7 mouse cellular contexts compared by ENCODE assay signal in genomic region chr8:119824809-119825273, GRCm38 (mm10). TPM values are rescaled to one million over a fixed set of nuclear protein-coding genes. Genes with fewer than 3 reads are reported as not detected.
DNase-seq lines count a peak whose midpoint lies in the region; ATAC-seq and TF ChIP-seq lines count a peak whose summit lies in the region.

No protein-coding gene starts in this region.

- WGBS in intestine, embryonic 16.5 days: 65% methylated on average over 11 of the region's 11 CpGs
- 66% methylated on average over 11 of the region's 11 CpGs for WGBS in liver, embryonic 14.5 days (ENCODE audit: insufficient replicate concordance)
- WGBS in cerebellum, adult 2 months: 64% methylated on average over 11 of the region's 11 CpGs

- no peak for TF ChIP-seq EP300 in liver, embryonic 14.5 days (IDR thresholded peaks at IDR 0.05; ENCODE audit: low read depth)

- no peak overlapping the region; the same call in 1 of the 2 replicates for H3K9ac ChIP-seq in intestine, embryonic 16.5 days (ENCODE audit: low read depth, low read length)
- no peak overlapping the region for H3K9ac ChIP-seq in liver, embryonic 14.5 days (replicated peaks)

- TF ChIP-seq CTCF in liver, embryonic 14.5 days (IDR thresholded peaks at IDR 0.05; ENCODE audit: low read depth): no peak
- no peak for TF ChIP-seq CTCF in cerebellum, adult 2 months (IDR thresholded peaks at IDR 0.05; ENCODE audit: borderline replicate concordance, insufficient read depth, low read depth, low read length)

- peak overlapping the region; percentile 35; the same call in 1 of the 2 replicates for H3K27ac ChIP-seq in intestine, embryonic 16.5 days (ENCODE audit: low read length)
- no peak overlapping the region for H3K27ac ChIP-seq in liver, embryonic 14.5 days
- no peak overlapping the region for H3K27ac ChIP-seq in cerebellum, adult 2 months (ENCODE audit: insufficient read depth, low read length)

- no peak for ATAC-seq in intestine, embryonic 16.5 days
- peak; percentile 17; the same call in 1 of the 2 replicates for ATAC-seq in liver, embryonic 14.5 days (ENCODE audit: insufficient read depth)
- ATAC-seq in erythroid progenitor cell, adult 5-6 weeks (replicated peaks; ENCODE audit: low FRiP score, poor library complexity, severe bottlenecking): no peak
- ATAC-seq in cerebellum, adult (ENCODE audit: insufficient number of reproducible peaks, low FRiP score, low TSS enrichment): no peak

- H3K9me3 ChIP-seq in intestine, embryonic 16.5 days (ENCODE audit: control insufficient read depth, low read length): no peaks in the 10 kb centered on the region
- H3K9me3 ChIP-seq in liver, embryonic 14.5 days (ENCODE audit: control insufficient read depth, low read length): no peaks in the 10 kb centered on the region

- peaks cover 8% of the 10 kb centered on the region for H3K36me3 ChIP-seq in intestine, embryonic 16.5 days (ENCODE audit: control insufficient read depth, insufficient read depth, low read length)
- no peaks in the 10 kb centered on the region for H3K36me3 ChIP-seq in liver, embryonic 14.5 days (replicated peaks; ENCODE audit: control insufficient read depth, insufficient read depth, low read depth)

- no peak overlapping the region for H3K4me2 ChIP-seq in intestine, embryonic 16.5 days (ENCODE audit: low read depth, low read length)
- H3K4me2 ChIP-seq in liver, embryonic 14.5 days (ENCODE audit: low read depth): no peak overlapping the region

- no peak for TF ChIP-seq POLR2A in cerebellum, adult 2 months (IDR thresholded peaks at IDR 0.05; ENCODE audit: borderline replicate concordance, insufficient read depth, low read length)

- no peak overlapping the region for H3K4me3 ChIP-seq in intestine, embryonic 16.5 days (ENCODE audit: low read length)
- no peak overlapping the region for H3K4me3 ChIP-seq in liver, embryonic 14.5 days (ENCODE audit: insufficient read depth in 1 of 2, low read depth in 2 of 2, low read length in 2 of 2)
- no peak overlapping the region for H3K4me3 ChIP-seq in cerebellum, adult 2 months (replicated peaks; ENCODE audit: insufficient read depth, low read depth, low read length)

- peaks cover 44% of the 10 kb centered on the region for H3K4me1 ChIP-seq in intestine, embryonic 16.5 days (ENCODE audit: control insufficient read depth, insufficient read depth, low read length)
- peaks cover 0 to 35% of the 10 kb centered on the region in 2 experiments; a peak in 3 of 4 replicates for H3K4me1 ChIP-seq in liver, embryonic 14.5 days (replicated peaks; ENCODE audit: control insufficient read depth in 2 of 2, insufficient read depth in 2 of 2, low read length in 1 of 2)
- H3K4me1 ChIP-seq in cerebellum, adult 2 months (ENCODE audit: control insufficient read depth, insufficient read depth, low read length): peaks cover 8% of the 10 kb centered on the region

- H3K27me3 ChIP-seq in intestine, embryonic 16.5 days (replicated peaks; ENCODE audit: control insufficient read depth, insufficient read depth, low read length): no peaks in the 10 kb centered on the region
- H3K27me3 ChIP-seq in liver, embryonic 14.5 days (ENCODE audit: control insufficient read depth, insufficient read depth, low read length): no peaks in the 10 kb centered on the region
- H3K27me3 ChIP-seq in cerebellum, adult 2 months (ENCODE audit: control insufficient read depth, insufficient read depth, low read length): no peaks in the 10 kb centered on the region

- DNase-seq in right cerebral cortex, adult 18-20 months: peak; percentile 56
- DNase-seq in right cerebral cortex, postnatal 4 days: no peak
- no peak for DNase-seq in liver, embryonic 14.5 days (ENCODE audit: low read depth in 3 of 3, low spot score in 3 of 3)
- no peak for DNase-seq in cerebellum, adult 2 months

RNA-seq across cellular contexts. Expression of gene Cotl1, which starts 15.5 kb away (rescaled TPM):
- polyA plus RNA-seq in intestine, embryonic 16.5 days (2015; fragmentation: Nextera tagmentation; extraction: Ambion mirVana): 248 and 262 TPM in 2 replicates
- 57.0 and 59.6 TPM in 2 replicates for polyA plus RNA-seq in liver, embryonic 14.5 days (2012; rRNA removed)
- 77.7 and 88.7 TPM in 2 replicates for polyA plus RNA-seq in liver, embryonic 14.5 days (2014; fragmentation: Nextera tagmentation; extraction: Ambion mirVana)
- 149 and 156 TPM in 2 replicates for polyA plus RNA-seq in cerebellum, adult 2 months (2012; rRNA removed)
- 17.2 and 53.0 TPM in 2 replicates for total RNA-seq in erythroid progenitor cell, adult 5-6 weeks (2015; ENCODE audit: low replicate concordance)
- total RNA-seq in erythroid progenitor cell, adult 5-6 weeks (2017; ENCODE audit: low replicate concordance): 60.7 and 71.3 TPM in 2 replicates

RNA-seq across cellular contexts. Expression of gene Klhl36, which starts 37.2 kb away (rescaled TPM):
- 11.5 and 12.2 TPM in 2 replicates for polyA plus RNA-seq in intestine, embryonic 16.5 days (2015; fragmentation: Nextera tagmentation; extraction: Ambion mirVana)
- 2.5 TPM in 2 replicates for polyA plus RNA-seq in liver, embryonic 14.5 days (2012; rRNA removed)
- 2.7 and 3.3 TPM in 2 replicates for polyA plus RNA-seq in liver, embryonic 14.5 days (2014; fragmentation: Nextera tagmentation; extraction: Ambion mirVana)
- polyA plus RNA-seq in cerebellum, adult 2 months (2012; rRNA removed): 12.7 and 15.3 TPM in 2 replicates
- total RNA-seq in erythroid progenitor cell, adult 5-6 weeks (2015; ENCODE audit: low replicate concordance): 1.1 TPM in 1 of 2 replicates, not detected in the other
- 1.8 and 2.3 TPM in 2 replicates for total RNA-seq in erythroid progenitor cell, adult 5-6 weeks (2017; ENCODE audit: low replicate concordance)

RNA-seq across cellular contexts. Expression of gene Tldc1, which starts 46.6 kb away (rescaled TPM):
- 17.8 and 18.1 TPM in 2 replicates for polyA plus RNA-seq in intestine, embryonic 16.5 days (2015; fragmentation: Nextera tagmentation; extraction: Ambion mirVana)
- polyA plus RNA-seq in liver, embryonic 14.5 days (2012; rRNA removed): 2.7 and 2.8 TPM in 2 replicates
- 1.3 and 2.0 TPM in 2 replicates for polyA plus RNA-seq in liver, embryonic 14.5 days (2014; fragmentation: Nextera tagmentation; extraction: Ambion mirVana)
- polyA plus RNA-seq in cerebellum, adult 2 months (2012; rRNA removed): 10.8 and 11.0 TPM in 2 replicates
- total RNA-seq in erythroid progenitor cell, adult 5-6 weeks (2015; ENCODE audit: low replicate concordance): 4.2 TPM in 1 of 2 replicates, not detected in the other
- 0.51 TPM in 1 of 2 replicates, not detected in the other for total RNA-seq in erythroid progenitor cell, adult 5-6 weeks (2017; ENCODE audit: low replicate concordance)
